Mouse (Mus musculus): ENCODE data around the gene Kidins220.
A peak's percentile ranks its signal among the peaks of the same experiment; 100 is the strongest.

DNA sequence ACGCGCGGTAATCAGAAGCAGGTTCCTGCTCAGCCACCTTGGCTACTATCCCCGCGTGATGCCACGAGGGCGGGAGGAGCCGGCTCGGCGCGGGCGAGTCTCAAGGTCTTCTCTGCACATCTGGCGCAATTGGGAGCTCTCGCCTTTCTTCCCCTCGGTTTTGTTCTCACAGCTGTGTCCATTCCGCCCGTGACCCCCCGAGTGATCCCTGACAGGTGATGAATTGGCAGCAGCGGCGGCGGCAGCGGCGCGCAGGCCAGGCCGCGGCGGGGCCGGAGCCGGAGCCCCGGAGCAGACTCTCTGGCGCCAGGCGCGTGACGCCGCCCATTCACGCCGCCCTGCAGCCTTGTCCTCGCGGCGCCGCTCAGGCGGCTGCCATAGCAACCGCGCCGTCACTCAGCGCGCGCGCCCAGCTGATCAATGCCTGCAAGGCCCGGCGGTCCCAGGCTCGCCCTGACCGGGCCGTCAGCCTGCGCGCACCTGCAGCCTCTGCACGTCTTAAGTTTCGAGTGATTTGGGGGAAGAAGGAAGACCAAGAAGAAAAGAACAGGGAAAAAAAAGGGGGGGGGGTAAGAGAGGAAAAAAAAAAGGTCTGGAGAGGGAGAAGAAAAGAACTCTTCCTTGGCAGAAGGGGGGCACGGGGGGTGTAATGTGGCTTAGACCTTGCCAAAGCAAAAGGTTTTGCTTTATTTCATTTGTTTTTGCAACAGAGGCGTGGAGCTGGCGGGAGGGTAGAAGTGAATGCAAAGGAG is 124.0 kb downstream of the Kidins220 start:
- no peak for TF ChIP-seq CTCF (IDR thresholded peaks at IDR 0.05; ENCODE audit: insufficient read depth, low read depth, low read length)
- TF ChIP-seq POLR2A (IDR thresholded peaks at IDR 0.05; ENCODE audit: insufficient read depth, low read depth, low read length), result peak; percentile 57; the same call in 1 of the 2 replicates
